Mouse (Mus musculus): ENCODE measurements around the gene Ikzf1. TPM values are rescaled to one million over a fixed set of nuclear protein-coding genes. Genes with fewer than 3 reads are reported as not detected.

Gene Ikzf1
- total and polyA plus RNA-seq, 3 experiments, result 60.5 to 214 (median 143) TPM

- no peak for DNase-seq (ENCODE audit: low spot score)
These were observed 11.1 kb downstream of the Ikzf1 start for GRCm38 (mm10) chr11:11695907-11696306.

GRCm38 (mm10) chr11:11696814-11697213 is 12.0 kb downstream of the Ikzf1 start:
- DNase-seq (ENCODE audit: low spot score) (no peak), ATAC-seq (ENCODE audit: extremely low read depth, insufficient number of reproducible peaks, low FRiP score, poor library complexity, severe bottlenecking) (no peak)
- Histone ChIP-seq H3K9me3 (replicated peaks) (no peaks in the 10 kb centered on the region), H3K27me3 (ENCODE audit: insufficient read depth, low read length) (no peaks in the 10 kb centered on the region), H3K36me3 (replicated peaks) (peaks cover 84% of the 10 kb centered on the region), H3K4me3 (ENCODE audit: low read depth, low read length) (no peak overlapping the region), H3K4me1 (ENCODE audit: insufficient read depth, low read depth, low read length) (peaks cover 77% of the 10 kb centered on the region)
- TF ChIP-seq CTCF (IDR thresholded peaks at IDR 0.05; ENCODE audit: low read depth, low read length) (no peak), GATA1 (IDR thresholded peaks at IDR 0.05; ENCODE audit: borderline replicate concordance, low read length) (no peak), POLR2AphosphoS5 (IDR thresholded peaks at IDR 0.05; ENCODE audit: insufficient replicate concordance, low read depth, low read length) (no peak), GATA2 (IDR thresholded peaks at IDR 0.05; ENCODE audit: borderline replicate concordance, low read depth, low read length) (no peak), TAL1 (conservative IDR thresholded peaks at IDR 0.05; ENCODE audit: low read depth, low read length) (no peak)

More at GRCm38 (mm10) chr11:11695907-11696306, 11.1 kb downstream of the Ikzf1 start:
- Histone ChIP-seq H3K36me3 (replicated peaks) (peaks cover 76% of the 10 kb centered on the region), H3K4me3 (ENCODE audit: low read depth, low read length) (peak overlapping the region; percentile 9; the same call in 1 of the 2 replicates), H3K4me1 (ENCODE audit: insufficient read depth, low read depth, low read length) (peaks cover 86% of the 10 kb centered on the region), H3K27me3 (ENCODE audit: insufficient read depth, low read length) (no peaks in the 10 kb centered on the region), H3K9me3 (replicated peaks) (no peaks in the 10 kb centered on the region)
- TF ChIP-seq TAL1 (conservative IDR thresholded peaks at IDR 0.05; ENCODE audit: low read depth, low read length) (no peak), GATA1 (IDR thresholded peaks at IDR 0.05; ENCODE audit: borderline replicate concordance, low read length) (no peak), POLR2AphosphoS5 (IDR thresholded peaks at IDR 0.05; ENCODE audit: insufficient replicate concordance, low read depth, low read length) (no peak), GATA2 (IDR thresholded peaks at IDR 0.05; ENCODE audit: borderline replicate concordance, low read depth, low read length) (no peak), CTCF (IDR thresholded peaks at IDR 0.05; ENCODE audit: low read depth, low read length) (no peak)
- no peak for ATAC-seq (ENCODE audit: extremely low read depth, insufficient number of reproducible peaks, low FRiP score, poor library complexity, severe bottlenecking)

GRCm38 (mm10) chr11:11701378-11701777 is 16.6 kb downstream of the Ikzf1 start:
- peaks cover 92% of the 10 kb centered on the region for H3K36me3 ChIP-seq (replicated peaks)
- H3K9me3 ChIP-seq (replicated peaks), result no peaks in the 10 kb centered on the region
- ATAC-seq (ENCODE audit: extremely low read depth, insufficient number of reproducible peaks, low FRiP score, poor library complexity, severe bottlenecking) (no peak), DNase-seq (ENCODE audit: low spot score) (no peak)
- H3K4me3 ChIP-seq (ENCODE audit: low read depth, low read length), result no peak overlapping the region
- peaks cover 57% of the 10 kb centered on the region for H3K4me1 ChIP-seq (ENCODE audit: insufficient read depth, low read depth, low read length)
- no peaks in the 10 kb centered on the region for H3K27me3 ChIP-seq (ENCODE audit: insufficient read depth, low read length)
- TF ChIP-seq CTCF (IDR thresholded peaks at IDR 0.05; ENCODE audit: low read depth, low read length) (no peak), GATA2 (IDR thresholded peaks at IDR 0.05; ENCODE audit: borderline replicate concordance, low read depth, low read length) (no peak), GATA1 (IDR thresholded peaks at IDR 0.05; ENCODE audit: borderline replicate concordance, low read length) (no peak), TAL1 (conservative IDR thresholded peaks at IDR 0.05; ENCODE audit: low read depth, low read length) (no peak), POLR2AphosphoS5 (IDR thresholded peaks at IDR 0.05; ENCODE audit: insufficient replicate concordance, low read depth, low read length) (no peak)

GRCm38 (mm10) chr11:11703776-11704175 is 19.0 kb downstream of the Ikzf1 start:
- Histone ChIP-seq H3K4me1 (ENCODE audit: insufficient read depth, low read depth, low read length) (peaks cover 51% of the 10 kb centered on the region), H3K4me3 (ENCODE audit: low read depth, low read length) (no peak overlapping the region), H3K9me3 (replicated peaks) (no peaks in the 10 kb centered on the region), H3K36me3 (replicated peaks) (peaks cover 97% of the 10 kb centered on the region), H3K27me3 (ENCODE audit: insufficient read depth, low read length) (no peaks in the 10 kb centered on the region)
- TF ChIP-seq GATA1 (IDR thresholded peaks at IDR 0.05; ENCODE audit: borderline replicate concordance, low read length), result no peak
- no peak for TF ChIP-seq TAL1 (conservative IDR thresholded peaks at IDR 0.05; ENCODE audit: low read depth, low read length)
- TF ChIP-seq POLR2AphosphoS5 (IDR thresholded peaks at IDR 0.05; ENCODE audit: insufficient replicate concordance, low read depth, low read length), result no peak
- no peak for TF ChIP-seq GATA2 (IDR thresholded peaks at IDR 0.05; ENCODE audit: borderline replicate concordance, low read depth, low read length)
- TF ChIP-seq CTCF (IDR thresholded peaks at IDR 0.05; ENCODE audit: low read depth, low read length), result no peak
- DNase-seq (ENCODE audit: low spot score) (no peak), ATAC-seq (ENCODE audit: extremely low read depth, insufficient number of reproducible peaks, low FRiP score, poor library complexity, severe bottlenecking) (no peak)

GRCm38 (mm10) chr11:11708154-11708719 is 23.4 kb downstream of the Ikzf1 start:
- Histone ChIP-seq H3K36me3 (replicated peaks) (peaks cover 88% of the 10 kb centered on the region), H3K27me3 (ENCODE audit: insufficient read depth, low read length) (no peaks in the 10 kb centered on the region), H3K4me1 (ENCODE audit: insufficient read depth, low read depth, low read length) (peaks cover 70% of the 10 kb centered on the region), H3K9me3 (replicated peaks) (no peaks in the 10 kb centered on the region), H3K4me3 (ENCODE audit: low read depth, low read length) (no peak overlapping the region)
- ATAC-seq (ENCODE audit: extremely low read depth, insufficient number of reproducible peaks, low FRiP score, poor library complexity, severe bottlenecking), result no peak
- no peak for TF ChIP-seq TAL1 (conservative IDR thresholded peaks at IDR 0.05; ENCODE audit: low read depth, low read length)
- TF ChIP-seq CTCF (IDR thresholded peaks at IDR 0.05; ENCODE audit: low read depth, low read length), result no peak
- no peak for TF ChIP-seq GATA2 (IDR thresholded peaks at IDR 0.05; ENCODE audit: borderline replicate concordance, low read depth, low read length)
- no peak for TF ChIP-seq POLR2AphosphoS5 (IDR thresholded peaks at IDR 0.05; ENCODE audit: insufficient replicate concordance, low read depth, low read length)
- TF ChIP-seq GATA1 (IDR thresholded peaks at IDR 0.05; ENCODE audit: borderline replicate concordance, low read length), result no peak
- DNase-seq (ENCODE audit: low spot score), result no peak

- TF ChIP-seq CTCF (IDR thresholded peaks at IDR 0.05; ENCODE audit: low read depth, low read length) (no peak), POLR2AphosphoS5 (IDR thresholded peaks at IDR 0.05; ENCODE audit: insufficient replicate concordance, low read depth, low read length) (no peak), GATA1 (IDR thresholded peaks at IDR 0.05; ENCODE audit: borderline replicate concordance, low read length) (no peak), TAL1 (conservative IDR thresholded peaks at IDR 0.05; ENCODE audit: low read depth, low read length) (no peak), GATA2 (IDR thresholded peaks at IDR 0.05; ENCODE audit: borderline replicate concordance, low read depth, low read length) (no peak)
- Histone ChIP-seq H3K27me3 (ENCODE audit: insufficient read depth, low read length) (no peaks in the 10 kb centered on the region), H3K36me3 (replicated peaks) (peaks cover 88% of the 10 kb centered on the region), H3K4me1 (ENCODE audit: insufficient read depth, low read depth, low read length) (peaks cover 75% of the 10 kb centered on the region), H3K9me3 (replicated peaks) (no peaks in the 10 kb centered on the region), H3K4me3 (ENCODE audit: low read depth, low read length) (no peak overlapping the region)
- no peak for ATAC-seq (ENCODE audit: extremely low read depth, insufficient number of reproducible peaks, low FRiP score, poor library complexity, severe bottlenecking)
- no peak for DNase-seq (ENCODE audit: low spot score)
These were observed 24.5 kb downstream of the Ikzf1 start for GRCm38 (mm10) chr11:11709311-11709710.
